Mouse (Mus musculus): ENCODE measurements around the gene Slc35d3.

GRCm38 (mm10) chr10:19811436-19812172 lies 39.7 kb downstream of the Slc35d3 start:
- no peak for TF ChIP-seq POLR2A (IDR thresholded peaks at IDR 0.05; ENCODE audit: borderline replicate concordance, insufficient read depth, low read length)
- TF ChIP-seq CTCF (IDR thresholded peaks at IDR 0.05; ENCODE audit: borderline replicate concordance, insufficient read depth, low read depth, low read length), result peak; percentile 51; the same call in 1 of the 2 replicates
